Mouse (Mus musculus) natural killer cell, adult 2 months (primary cell): Measurements from ENCODE around the gene Sf3a3.

ENCODE experiments used
- DNase-seq, 2 experiments: peaks; one replicate each; pipeline ENCODE4 v3.0.0; 2022; ENCODE audit warnings: low spot score in 2 of 2

The Sf3a3 gene

GRCm38 (mm10) chr4:124738783-124739182, 24.2 kb downstream of the Sf3a3 start:
- no peak for DNase-seq

- peak; percentile 58 to 59 for DNase-seq
Measured at GRCm38 (mm10) chr4:124741376-124742343, 27.1 kb downstream of the Sf3a3 start, which contains the start of gene Inpp5b. Gene Inpp5b (plus strand): TSS chr4:124741850.

- no peak for DNase-seq
Measured at GRCm38 (mm10) chr4:124742839-124743238, 28.3 kb downstream of the Sf3a3 start.

GRCm38 (mm10) chr4:124746577-124746976, 32.0 kb downstream of the Sf3a3 start:
- DNase-seq, result no peak

GRCm38 (mm10) chr4:124747851-124748250, 33.3 kb downstream of the Sf3a3 start:
- no peak for DNase-seq

GRCm38 (mm10) chr4:124751300-124752250, 37.0 kb downstream of the Sf3a3 start:
- peak; percentile 92 to 93 for DNase-seq

GRCm38 (mm10) chr4:124752281-124753199, 38.0 kb downstream of the Sf3a3 start:
- DNase-seq, result peak; percentile 14 to 20

GRCm38 (mm10) chr4:124755526-124755925, 41.0 kb downstream of the Sf3a3 start:
- DNase-seq, result peak in 1 of 2 experiments; percentile 20

- DNase-seq, result no peak
Measured at GRCm38 (mm10) chr4:124759305-124759811, 44.8 kb downstream of the Sf3a3 start.

- DNase-seq, result no peak
Measured at GRCm38 (mm10) chr4:124761201-124761600, 46.6 kb downstream of the Sf3a3 start.

- DNase-seq, result no peak
Measured at GRCm38 (mm10) chr4:124762858-124763452, 48.4 kb downstream of the Sf3a3 start.

GRCm38 (mm10) chr4:124765802-124766565, 51.4 kb downstream of the Sf3a3 start:
- no peak for DNase-seq

GRCm38 (mm10) chr4:124766566-124766940, 52.0 kb downstream of the Sf3a3 start:
- no peak for DNase-seq

GRCm38 (mm10) chr4:124768963-124769591, 54.5 kb downstream of the Sf3a3 start:
- no peak for DNase-seq

- DNase-seq, result no peak
Measured at GRCm38 (mm10) chr4:124770624-124771023, 56.0 kb downstream of the Sf3a3 start.

GRCm38 (mm10) chr4:124772125-124772524, 57.5 kb downstream of the Sf3a3 start:
- DNase-seq, result no peak

- no peak for DNase-seq
Measured at GRCm38 (mm10) chr4:124773449-124773848, 58.9 kb downstream of the Sf3a3 start.

- DNase-seq, result no peak
Measured at GRCm38 (mm10) chr4:124773995-124774394, 59.4 kb downstream of the Sf3a3 start.

GRCm38 (mm10) chr4:124774429-124774828, 59.9 kb downstream of the Sf3a3 start:
- DNase-seq, result no peak
